Mouse (Mus musculus) hindbrain, embryonic 11.5 days (tissue): ENCODE data around the gene Kit. TPM values are rescaled to one million over a fixed set of nuclear protein-coding genes. Genes with fewer than 3 reads are reported as not detected.

Experiments
- ATAC-seq: fragments of 200-750 bp; cut with Nextera tagmentation; 2 replicates; pipeline ENCODE4 v1.8.0; 2017; ENCODE audit warnings: mild to moderate bottlenecking, moderate TSS enrichment, moderate library complexity; ENCODE audit not compliant: low FRiP score
- DNase-seq: peaks from one replicate; pipeline ENCODE4 v3.0.0-alpha.2; 2015; ENCODE audit warnings: low spot score
- H3K27ac ChIP-seq: fragments of 300-500 bp; sonication (generic); 2 replicates; pipeline ENCODE4 v1.5.1; 2014; ENCODE audit warnings: mild to moderate bottlenecking, low read depth, low read length
- H3K27me3 ChIP-seq: fragments of 300-500 bp; sonication (generic); 2 replicates; pipeline ENCODE4 v1.6.1; 2014; ENCODE audit warnings: mild to moderate bottlenecking, low read length, moderate library complexity, mixed read lengths; ENCODE audit not compliant: control insufficient read depth, insufficient read depth
- H3K36me3 ChIP-seq: fragments of 300-500 bp; sonication (generic); 2 replicates; pipeline ENCODE4 v1.6.1; 2014; ENCODE audit warnings: mild to moderate bottlenecking, low read length, moderate library complexity, mixed read lengths; ENCODE audit not compliant: control insufficient read depth, insufficient read depth
- H3K4me1 ChIP-seq: fragments of 300-500 bp; sonication (generic); replicated peaks from 2 replicates; pipeline ENCODE4 v1.6.1; 2014; ENCODE audit warnings: low read length, mixed read lengths; ENCODE audit not compliant: control insufficient read depth, insufficient read depth
- H3K4me2 ChIP-seq: fragments of 300-500 bp; sonication (generic); replicated peaks from 2 replicates; pipeline ENCODE4 v1.6.1; 2014; ENCODE audit warnings: mild to moderate bottlenecking, low read depth, low read length
- H3K4me3 ChIP-seq: fragments of 300-500 bp; sonication (generic); 2 replicates; pipeline ENCODE4 v1.5.1; 2014; ENCODE audit warnings: low read depth, low read length
- H3K9ac ChIP-seq: fragments of 300-500 bp; sonication (generic); 2 replicates; pipeline ENCODE4 v1.6.1; 2014; ENCODE audit warnings: low read depth, low read length
- H3K9me3 ChIP-seq: fragments of 300-500 bp; sonication (generic); 2 replicates; pipeline ENCODE4 v1.6.1; 2016; ENCODE audit warnings: low read length; ENCODE audit not compliant: control insufficient read depth
- WGBS: fragments of 180-500 bp; shearing (Covaris S2); extraction: QIAGEN DNeasy Blood & Tissue Kit; methylation state at CpG from one replicate; pipeline ENCODE4 v1.1.7; 2014; 5-methylcytosine and 5-hydroxymethylcytosine counted together
- polyA plus RNA-seq: library from polyadenylated mRNA; unstranded; fragments of >200 nt; fragmentation: Nextera tagmentation; extraction: Ambion mirVana; gene quantifications from 2 replicates; pipeline ENCODE4 v1.2.1, GENCODE M21; 2014

The Kit gene
- polyA plus RNA-seq, 1 experiment from 2014 or later, result 34.8 TPM

DNA sequence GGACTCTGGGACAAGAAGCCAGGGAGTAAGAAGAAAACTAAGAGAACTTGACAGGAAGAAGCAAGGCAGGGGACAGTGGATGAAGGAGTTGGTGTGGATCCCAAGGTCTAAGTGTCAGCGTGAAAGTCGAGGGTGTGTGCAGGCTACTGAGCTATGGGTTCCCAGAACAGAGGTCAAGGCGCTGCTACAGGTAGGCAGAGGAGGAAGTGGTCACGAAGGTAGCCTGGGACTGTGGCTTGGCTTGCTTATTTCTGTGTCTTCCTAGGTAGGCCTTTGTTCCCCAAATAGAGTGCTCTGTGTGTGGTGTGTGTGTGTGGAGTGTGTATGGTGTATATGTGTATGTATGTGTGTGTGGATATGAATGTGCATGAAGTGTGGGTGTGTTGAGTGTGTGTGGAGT is 47.7 kb downstream of the Kit start:
- Histone ChIP-seq H3K27ac (no peak overlapping the region), H3K9ac (no peak overlapping the region), H3K27me3 (no peaks in the 10 kb centered on the region), H3K4me3 (no peak overlapping the region), H3K36me3 (no peaks in the 10 kb centered on the region), H3K4me2 (no peak overlapping the region), H3K9me3 (no peaks in the 10 kb centered on the region), H3K4me1 (no peaks in the 10 kb centered on the region)
- WGBS, result 89% methylated on average over 4 of the region's 4 CpGs
- DNase-seq, result no peak
- no peak for ATAC-seq

DNA sequence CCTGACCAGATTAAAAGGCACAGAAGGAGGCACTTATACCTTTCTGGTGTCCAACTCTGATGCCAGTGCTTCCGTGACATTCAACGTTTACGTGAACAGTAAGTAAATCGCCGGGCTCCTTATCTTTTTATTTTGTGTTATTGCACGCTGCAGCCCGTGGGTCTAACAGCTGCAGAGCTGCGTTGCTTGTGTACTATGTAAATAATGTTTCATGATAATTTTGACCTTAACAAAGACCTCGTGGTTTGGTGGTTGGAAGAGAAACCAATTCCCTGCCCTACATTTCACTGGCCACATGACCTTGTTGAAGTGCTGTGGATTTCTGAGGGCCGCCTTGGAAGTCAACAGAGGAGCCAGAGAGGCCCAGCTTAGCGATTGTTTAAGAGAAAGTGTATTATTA is 48.3 kb downstream of the Kit start:
- no peak for ATAC-seq
- Histone ChIP-seq H3K4me2 (no peak overlapping the region), H3K27me3 (no peaks in the 10 kb centered on the region), H3K9ac (no peak overlapping the region), H3K9me3 (no peaks in the 10 kb centered on the region), H3K4me1 (no peaks in the 10 kb centered on the region), H3K4me3 (no peak overlapping the region), H3K36me3 (no peaks in the 10 kb centered on the region), H3K27ac (no peak overlapping the region)
- no peak for DNase-seq
- 87% methylated on average over 11 of the region's 11 CpGs for WGBS

GRCm38 (mm10) chr5:75623520-75623919 is 48.8 kb downstream of the Kit start:
- no peaks in the 10 kb centered on the region for H3K36me3 ChIP-seq
- WGBS, result 92% methylated on average over 1 of the region's 1 CpGs
- no peak overlapping the region for H3K4me2 ChIP-seq
- DNase-seq (no peak), ATAC-seq (no peak)
- no peaks in the 10 kb centered on the region for H3K4me1 ChIP-seq
- H3K9me3 ChIP-seq, result no peaks in the 10 kb centered on the region
- H3K4me3 ChIP-seq, result no peak overlapping the region
- no peak overlapping the region for H3K27ac ChIP-seq
- H3K27me3 ChIP-seq, result no peaks in the 10 kb centered on the region
- H3K9ac ChIP-seq, result no peak overlapping the region

GRCm38 (mm10) chr5:75623993-75624706 is 49.4 kb downstream of the Kit start:
- ATAC-seq (no peak), DNase-seq (no peak)
- no peak overlapping the region for H3K4me2 ChIP-seq
- WGBS, result 93% methylated on average over 20 of the region's 20 CpGs
- no peaks in the 10 kb centered on the region for H3K36me3 ChIP-seq
- no peaks in the 10 kb centered on the region for H3K4me1 ChIP-seq
- no peak overlapping the region for H3K9ac ChIP-seq
- H3K27me3 ChIP-seq, result no peaks in the 10 kb centered on the region
- H3K4me3 ChIP-seq, result no peak overlapping the region
- no peaks in the 10 kb centered on the region for H3K9me3 ChIP-seq
- no peak overlapping the region for H3K27ac ChIP-seq

- H3K9me3 ChIP-seq, result no peaks in the 10 kb centered on the region
- DNase-seq (no peak), ATAC-seq (no peak)
- H3K9ac ChIP-seq, result no peak overlapping the region
- no peak overlapping the region for H3K27ac ChIP-seq
- no peaks in the 10 kb centered on the region for H3K36me3 ChIP-seq
- H3K4me1 ChIP-seq, result no peaks in the 10 kb centered on the region
- no peak overlapping the region for H3K4me3 ChIP-seq
- no peaks in the 10 kb centered on the region for H3K27me3 ChIP-seq
- H3K4me2 ChIP-seq, result no peak overlapping the region
Measured at GRCm38 (mm10) chr5:75625059-75625458, 50.3 kb downstream of the Kit start.

GRCm38 (mm10) chr5:75626284-75626683 is 51.6 kb downstream of the Kit start:
- no peaks in the 10 kb centered on the region for H3K27me3 ChIP-seq
- H3K9ac ChIP-seq, result no peak overlapping the region
- no peaks in the 10 kb centered on the region for H3K36me3 ChIP-seq
- no peak overlapping the region for H3K27ac ChIP-seq
- no peak for DNase-seq
- ATAC-seq, result no peak
- 61% methylated on average over 8 of the region's 8 CpGs for WGBS
- H3K4me2 ChIP-seq, result no peak overlapping the region
- H3K4me3 ChIP-seq, result no peak overlapping the region
- H3K9me3 ChIP-seq, result no peaks in the 10 kb centered on the region
- H3K4me1 ChIP-seq, result no peaks in the 10 kb centered on the region

DNA sequence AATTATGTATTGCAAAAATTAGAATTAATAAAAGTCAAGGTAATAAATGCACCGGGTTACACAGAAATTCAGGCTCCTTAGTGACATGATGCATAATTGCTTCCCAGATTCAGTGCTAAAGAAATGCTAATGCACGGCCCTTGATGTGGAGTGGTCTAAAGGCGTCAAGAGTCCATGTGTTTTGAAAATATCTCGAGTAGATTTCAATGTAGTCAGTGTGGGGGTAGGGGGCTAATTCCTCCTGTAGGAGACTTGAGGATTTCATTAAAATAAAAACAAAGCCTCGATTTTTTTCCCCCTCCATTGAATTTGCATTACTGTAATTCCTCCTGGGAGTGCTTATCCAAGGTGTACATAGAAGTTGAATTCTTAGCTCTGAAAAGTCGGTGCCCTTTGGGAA is 52.0 kb downstream of the Kit start:
- ATAC-seq (no peak), DNase-seq (no peak)
- Histone ChIP-seq H3K27me3 (no peaks in the 10 kb centered on the region), H3K9ac (no peak overlapping the region), H3K4me1 (no peaks in the 10 kb centered on the region), H3K9me3 (no peaks in the 10 kb centered on the region), H3K4me3 (no peak overlapping the region), H3K4me2 (no peak overlapping the region), H3K36me3 (no peaks in the 10 kb centered on the region), H3K27ac (no peak overlapping the region)
- WGBS, result 67% methylated on average over 6 of the region's 6 CpGs

DNA sequence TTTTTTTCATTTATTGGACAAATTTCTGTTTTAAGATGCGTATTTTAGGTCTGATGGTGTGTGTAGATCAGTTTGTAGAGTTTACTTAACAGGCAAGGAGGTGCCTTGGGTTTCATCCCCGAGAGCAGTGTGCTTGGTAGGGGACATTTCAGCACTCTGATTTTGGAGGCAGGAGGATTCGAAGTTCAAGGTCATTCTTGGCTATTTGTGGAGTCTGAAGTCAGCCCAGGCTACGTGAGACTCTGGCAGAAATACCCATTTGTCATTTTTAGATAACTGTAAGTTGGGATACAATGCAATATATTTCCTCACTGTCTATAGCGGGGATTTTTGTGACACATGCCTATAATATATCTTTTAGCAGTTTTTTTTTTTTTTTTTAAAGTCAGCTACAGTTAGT is 57.5 kb downstream of the Kit start:
- Histone ChIP-seq H3K27me3 (no peaks in the 10 kb centered on the region), H3K36me3 (no peaks in the 10 kb centered on the region), H3K9ac (no peak overlapping the region), H3K27ac (no peak overlapping the region), H3K4me2 (no peak overlapping the region), H3K4me3 (no peak overlapping the region), H3K9me3 (no peaks in the 10 kb centered on the region), H3K4me1 (no peaks in the 10 kb centered on the region)
- WGBS, result 93% methylated on average over 5 of the region's 5 CpGs
- DNase-seq, result no peak
- no peak for ATAC-seq

GRCm38 (mm10) chr5:75632846-75633640 is 58.3 kb downstream of the Kit start:
- H3K4me1 ChIP-seq, result no peaks in the 10 kb centered on the region
- no peak overlapping the region for H3K4me2 ChIP-seq
- no peak overlapping the region for H3K9ac ChIP-seq
- no peaks in the 10 kb centered on the region for H3K27me3 ChIP-seq
- H3K4me3 ChIP-seq, result no peak overlapping the region
- H3K27ac ChIP-seq, result no peak overlapping the region
- H3K9me3 ChIP-seq, result no peaks in the 10 kb centered on the region
- 92% methylated on average over 18 of the region's 18 CpGs for WGBS
- DNase-seq (no peak), ATAC-seq (no peak)
- H3K36me3 ChIP-seq, result no peaks in the 10 kb centered on the region
